Mouse (Mus musculus): ENCODE data around the gene Prune2. TPM values are rescaled to one million over a fixed set of nuclear protein-coding genes. Genes with fewer than 3 reads are reported as not detected.
"Not testable (repeated sequence)": the region's sequence is repeated elsewhere in the genome, so short reads cannot be mapped to it uniquely, and the experiment has no call there.

Gene Prune2
- polyA plus RNA-seq, 1 experiment: 14.8 TPM

GRCm38 (mm10) chr19:17125380-17125779 lies 169.5 kb downstream of the Prune2 start:
- DNase-seq (ENCODE audit: low spot score): no peak

- DNase-seq (ENCODE audit: low spot score): no peak
Observed at GRCm38 (mm10) chr19:17130544-17130943, 174.6 kb downstream of the Prune2 start.

GRCm38 (mm10) chr19:17136677-17137460 lies 181.0 kb downstream of the Prune2 start:
- DNase-seq (ENCODE audit: low spot score): no peak

- DNase-seq (ENCODE audit: low spot score): no peak
Observed at GRCm38 (mm10) chr19:17137656-17138055, 181.7 kb downstream of the Prune2 start.

- no peak for DNase-seq (ENCODE audit: low spot score)
Observed at GRCm38 (mm10) chr19:17138144-17138915, 182.4 kb downstream of the Prune2 start.

GRCm38 (mm10) chr19:17140016-17140914 lies 184.3 kb downstream of the Prune2 start:
- no peak for DNase-seq (ENCODE audit: low spot score)

GRCm38 (mm10) chr19:17143245-17143644 lies 187.3 kb downstream of the Prune2 start:
- no peak for DNase-seq (ENCODE audit: low spot score)

- DNase-seq (ENCODE audit: low spot score): no peak
Observed at GRCm38 (mm10) chr19:17144205-17144604, 188.3 kb downstream of the Prune2 start.

- no peak for DNase-seq (ENCODE audit: low spot score)
Observed at GRCm38 (mm10) chr19:17150064-17150463, 194.1 kb downstream of the Prune2 start.

GRCm38 (mm10) chr19:17151781-17152180 lies 195.9 kb downstream of the Prune2 start:
- no peak for DNase-seq (ENCODE audit: low spot score)

GRCm38 (mm10) chr19:17152461-17152860 lies 196.5 kb downstream of the Prune2 start:
- no peak for DNase-seq (ENCODE audit: low spot score)

GRCm38 (mm10) chr19:17153911-17154639 lies 198.2 kb downstream of the Prune2 start:
- no peak for DNase-seq (ENCODE audit: low spot score)

- no peak for DNase-seq (ENCODE audit: low spot score)
Observed at GRCm38 (mm10) chr19:17155216-17155615, 199.3 kb downstream of the Prune2 start.

- no peak for DNase-seq (ENCODE audit: low spot score)
Observed at GRCm38 (mm10) chr19:17159676-17160075, 203.8 kb downstream of the Prune2 start.

- DNase-seq (ENCODE audit: low spot score): no peak
Observed at GRCm38 (mm10) chr19:17160231-17160630, 204.3 kb downstream of the Prune2 start.

GRCm38 (mm10) chr19:17163511-17163953 lies 207.6 kb downstream of the Prune2 start:
- DNase-seq (ENCODE audit: low spot score): no peak

GRCm38 (mm10) chr19:17166288-17166687 lies 210.4 kb downstream of the Prune2 start:
- no peak for DNase-seq (ENCODE audit: low spot score)

GRCm38 (mm10) chr19:17168186-17168585 lies 212.3 kb downstream of the Prune2 start:
- DNase-seq (ENCODE audit: low spot score): no peak

- DNase-seq (ENCODE audit: low spot score): no peak
Observed at GRCm38 (mm10) chr19:17169746-17170145, 213.8 kb downstream of the Prune2 start.

- DNase-seq (ENCODE audit: low spot score): not testable (repeated sequence)
Observed at GRCm38 (mm10) chr19:17174501-17174900, 218.6 kb downstream of the Prune2 start.

GRCm38 (mm10) chr19:17180506-17180905 lies 224.6 kb downstream of the Prune2 start:
- no peak for DNase-seq (ENCODE audit: low spot score)

All from urinary bladder, adult 2 months (tissue).